Mouse (Mus musculus) heart, adult 2 months (tissue): ENCODE results near the gene Setdb1.

ENCODE experiments used
- CTCF ChIP-seq: fragments of 200-600 bp; IDR thresholded peaks from 2 replicates; pipeline ENCODE4 v1.8.1; 2022; ENCODE audit warnings: antibody characterized with exemption, mild to moderate bottlenecking, moderate library complexity
- POLR2A ChIP-seq: fragments of 200-500 bp; IDR thresholded peaks from 2 replicates; pipeline ENCODE4 v1.6.1; 2011; ENCODE audit warnings: mild to moderate bottlenecking, low read depth, low read length, control low read depth; ENCODE audit not compliant: insufficient read depth

GRCm38 (mm10) chr3:95295321-95296102 lies 61.5 kb downstream of the Setdb1 start:
- TF ChIP-seq CTCF (no peak), POLR2A (no peak)
